Mouse (Mus musculus) heart, postnatal 25 days (tissue): ENCODE measurements around the gene Pcare. TPM values are rescaled to one million over a fixed set of nuclear protein-coding genes. Genes with fewer than 3 reads are reported as not detected.

ENCODE experiments used
- total RNA-seq, 2 experiments: library from RNA; stranded (reverse); gene quantifications; 2 replicates each; pipeline ENCODE4 v1.2.3; 2021

Gene Pcare
- total RNA-seq, 2 experiments from 2014 or later, result 0.36 to 0.44 TPM

Other genes with a start within 250 kb of the Pcare start
- gene Ndc80, start 226.0 kb downstream of the Pcare start, total RNA-seq, result 1 to 10 TPM; 1.1 TPM
- under 1 TPM in 1 of 2 experiments, not detected in 1; 0.14 TPM for gene Spdya, start 200.8 kb downstream of the Pcare start, total RNA-seq
- gene Wdr43, start 137.0 kb downstream of the Pcare start, total RNA-seq, result 10 to 100 TPM; 18.4 to 19.0 TPM
- 1 to 10 TPM; 4.1 to 5.2 TPM for gene Togaram2, start 79.6 kb downstream of the Pcare start, total RNA-seq
- gene Clip4, start 15.6 kb upstream of the Pcare start, total RNA-seq, result 100 to 1,000 TPM; 216 to 251 TPM